Mouse (Mus musculus) regulatory T cell (primary cell): ENCODE results near the gene Eif2s1.

Experiments used
- in situ Hi-C: fragments of 300-600 bp; cut with MboI, MseI; formaldehyde crosslinking; loops from one replicate; pipeline ENCODE4 v1.15.1; 2025; ENCODE audit warnings: high pct_unique_total_duplicates

Eif2s1 gene

GRCm38 (mm10) chr12:78861496-78862253 is at the start of gene Eif2s1, which contains the start of gene Atp6v1d:
Eif2s1 (plus strand) TSS chr12:78861819.
Atp6v1d (minus strand) TSS chr12:78861638.
- in situ Hi-C loops, result loop anchor here (25.0 kb wide), 1 partner anchor 649 kb away; no protein-coding TSS in a partner anchor

GRCm38 (mm10) chr12:78814437-78814836 is 47.2 kb upstream of the Eif2s1 start:
- in situ Hi-C loops, result no loop called here

- in situ Hi-C loops, result no loop called here
Measured at GRCm38 (mm10) chr12:78834496-78834895, 27.1 kb upstream of the Eif2s1 start.

GRCm38 (mm10) chr12:78839906-78840305 is 21.7 kb upstream of the Eif2s1 start:
- in situ Hi-C loops, result no loop called here

GRCm38 (mm10) chr12:78842429-78842828 is 19.2 kb upstream of the Eif2s1 start:
- in situ Hi-C loops, result no loop called here

GRCm38 (mm10) chr12:78848246-78848645 is 13.4 kb upstream of the Eif2s1 start:
- in situ Hi-C loops, result no loop called here

- in situ Hi-C loops, result loop anchor here (25.0 kb wide), 1 partner anchor 649 kb away; no protein-coding TSS in a partner anchor
Measured at GRCm38 (mm10) chr12:78860921-78861495, 611 bp upstream of the Eif2s1 start.

- in situ Hi-C loops, result loop anchor here (25.0 kb wide), 1 partner anchor 650 kb away; no protein-coding TSS in a partner anchor
Measured at GRCm38 (mm10) chr12:78862254-78862730, 673 bp downstream of the Eif2s1 start.

GRCm38 (mm10) chr12:78865434-78865833 is 3.8 kb downstream of the Eif2s1 start:
- in situ Hi-C loops, result loop anchor here (25.0 kb wide), 1 partner anchor 653 kb away; no protein-coding TSS in a partner anchor

- in situ Hi-C loops, result loop anchor here (25.0 kb wide), 1 partner anchor 656 kb away; no protein-coding TSS in a partner anchor
Measured at GRCm38 (mm10) chr12:78868115-78868514, 6.5 kb downstream of the Eif2s1 start.

GRCm38 (mm10) chr12:78874581-78874980 is 13.0 kb downstream of the Eif2s1 start:
- in situ Hi-C loops, result loop anchor here (25.0 kb wide), 1 partner anchor 662 kb away; no protein-coding TSS in a partner anchor

GRCm38 (mm10) chr12:78890062-78890461 is 28.4 kb downstream of the Eif2s1 start:
- in situ Hi-C loops, result loop anchor here (25.0 kb wide), 1 partner anchor 1797 kb away; the partner anchor contains the start of gene Plekhd1

- in situ Hi-C loops, result loop anchor here (25.0 kb wide), 1 partner anchor 1796 kb away; the partner anchor contains the start of gene Plekhd1
Measured at GRCm38 (mm10) chr12:78891149-78891548, 29.5 kb downstream of the Eif2s1 start.

GRCm38 (mm10) chr12:78897861-78898260 is 36.2 kb downstream of the Eif2s1 start:
- in situ Hi-C loops, result loop anchor here (25.0 kb wide), 1 partner anchor 1789 kb away; the partner anchor contains the start of gene Plekhd1

- in situ Hi-C loops, result no loop called here
Measured at GRCm38 (mm10) chr12:78901467-78901866, 39.8 kb downstream of the Eif2s1 start.

GRCm38 (mm10) chr12:78903313-78903712 is 41.7 kb downstream of the Eif2s1 start:
- in situ Hi-C loops, result no loop called here

GRCm38 (mm10) chr12:78904499-78904898 is 42.9 kb downstream of the Eif2s1 start:
- in situ Hi-C loops, result no loop called here

GRCm38 (mm10) chr12:78906707-78907162 is 45.1 kb downstream of the Eif2s1 start, which contains the start of gene Plek2:
Plek2 (minus strand) TSS chr12:78906964.
- in situ Hi-C loops, result no loop called here

GRCm38 (mm10) chr12:78908081-78908605 is 46.5 kb downstream of the Eif2s1 start:
- in situ Hi-C loops, result no loop called here

- in situ Hi-C loops, result loop anchor here (5.0 to 10.0 kb wide), 2 partner anchors 96 to 1554 kb away; partner anchors contain the start of genes Exd2 and Tmem229b
Measured at GRCm38 (mm10) chr12:78910684-78911461, 49.3 kb downstream of the Eif2s1 start.
